Mouse (Mus musculus) G1E-ER4 (cell line): ENCODE measurements at regions not wholly inside any gene's neighbourhood (a gene's known extent, or its start where the extent isn't known, plus 50 kb on each side); places are given as distances from the start of the nearest gene placed in this dataset.

Experiments
- GATA1 ChIP-seq: IDR thresholded peaks from one replicate; pipeline ENCODE4 v1.8.0; 2012; ENCODE audit warnings: low read length, inconsistent platforms

- TF ChIP-seq GATA1: no peak
These were observed 94.9 kb upstream of the St8sia4 start for GRCm38 (mm10) chr1:95762244-95762643.

GRCm38 (mm10) chr1:95754071-95754915 lies 86.9 kb upstream of the St8sia4 start:
- TF ChIP-seq GATA1: no peak

GRCm38 (mm10) chr1:95753517-95753916 lies 86.1 kb upstream of the St8sia4 start:
- no peak for TF ChIP-seq GATA1

- TF ChIP-seq GATA1: peak; percentile 98
These were observed 81.6 kb upstream of the St8sia4 start for GRCm38 (mm10) chr1:95748940-95749339.

GRCm38 (mm10) chr1:95747287-95747686 lies 79.9 kb upstream of the St8sia4 start:
- peak; percentile 74 for TF ChIP-seq GATA1

GRCm38 (mm10) chr1:95744446-95744845 lies 77.1 kb upstream of the St8sia4 start:
- no peak for TF ChIP-seq GATA1

GRCm38 (mm10) chr1:95743334-95743733 lies 76.0 kb upstream of the St8sia4 start:
- TF ChIP-seq GATA1: no peak

GRCm38 (mm10) chr1:95719449-95719848 lies 52.1 kb upstream of the St8sia4 start:
- no peak for TF ChIP-seq GATA1

- no peak for TF ChIP-seq GATA1
These were observed 51.4 kb upstream of the St8sia4 start for GRCm38 (mm10) chr1:95718794-95719193.
